Mouse (Mus musculus): ENCODE results near the gene Jpt1. TPM values are rescaled to one million over a fixed set of nuclear protein-coding genes. Genes with fewer than 3 reads are reported as not detected.

Gene Jpt1
- polyA plus RNA-seq, 1 experiment from 2014 or later, result 1,180 TPM

GRCm38 (mm10) chr11:115451781-115452241 lies 62.4 kb downstream of the Jpt1 start:
- WGBS, result 88% methylated on average over 8 of the region's 8 CpGs
- H3K4me3 ChIP-seq (replicated peaks), result no peak overlapping the region
- H3K36me3 ChIP-seq, result no peaks in the 10 kb centered on the region
- no peaks in the 10 kb centered on the region for H3K9me3 ChIP-seq (replicated peaks)
- H3K9ac ChIP-seq (replicated peaks), result no peak overlapping the region
- no peak for ATAC-seq (ENCODE audit: low FRiP score)
- no peak overlapping the region for H3K4me2 ChIP-seq
- no peaks in the 10 kb centered on the region for H3K4me1 ChIP-seq
- H3K27ac ChIP-seq (replicated peaks), result no peak overlapping the region
- no peaks in the 10 kb centered on the region for H3K27me3 ChIP-seq (replicated peaks)

- H3K9ac ChIP-seq (replicated peaks), result no peak overlapping the region
- WGBS, result 85% methylated on average over 7 of the region's 7 CpGs
- no peaks in the 10 kb centered on the region for H3K27me3 ChIP-seq (replicated peaks)
- no peak for ATAC-seq (ENCODE audit: low FRiP score)
- no peak overlapping the region for H3K27ac ChIP-seq (replicated peaks)
- H3K4me1 ChIP-seq, result no peaks in the 10 kb centered on the region
- H3K4me2 ChIP-seq, result no peak overlapping the region
- no peaks in the 10 kb centered on the region for H3K36me3 ChIP-seq
- H3K9me3 ChIP-seq (replicated peaks), result no peaks in the 10 kb centered on the region
- no peak overlapping the region for H3K4me3 ChIP-seq (replicated peaks)
Measured at GRCm38 (mm10) chr11:115450176-115450575, 64.0 kb downstream of the Jpt1 start.

- H3K27ac ChIP-seq (replicated peaks), result no peak overlapping the region
- H3K4me3 ChIP-seq (replicated peaks), result no peak overlapping the region
- no peaks in the 10 kb centered on the region for H3K9me3 ChIP-seq (replicated peaks)
- no peaks in the 10 kb centered on the region for H3K36me3 ChIP-seq
- ATAC-seq (ENCODE audit: low FRiP score), result no peak
- no peaks in the 10 kb centered on the region for H3K4me1 ChIP-seq
- 68% methylated on average over 7 of the region's 7 CpGs for WGBS
- H3K9ac ChIP-seq (replicated peaks), result no peak overlapping the region
- H3K4me2 ChIP-seq, result no peak overlapping the region
- no peaks in the 10 kb centered on the region for H3K27me3 ChIP-seq (replicated peaks)
Measured at GRCm38 (mm10) chr11:115448998-115449397, 65.2 kb downstream of the Jpt1 start.

- no peaks in the 10 kb centered on the region for H3K4me1 ChIP-seq
- H3K4me3 ChIP-seq (replicated peaks), result no peak overlapping the region
- no peak for ATAC-seq (ENCODE audit: low FRiP score)
- no peak overlapping the region for H3K27ac ChIP-seq (replicated peaks)
- H3K36me3 ChIP-seq, result no peaks in the 10 kb centered on the region
- no peak overlapping the region for H3K9ac ChIP-seq (replicated peaks)
- 88% methylated on average over 16 of the region's 16 CpGs for WGBS
- no peaks in the 10 kb centered on the region for H3K27me3 ChIP-seq (replicated peaks)
- H3K9me3 ChIP-seq (replicated peaks), result no peaks in the 10 kb centered on the region
- no peak overlapping the region for H3K4me2 ChIP-seq
Measured at GRCm38 (mm10) chr11:115448075-115448474, 66.1 kb downstream of the Jpt1 start.

Small RNA genes lying within 50 kb of the gene (microRNA-seq; reads per million reads assigned to microRNA genes)
- not detected for gene Mir3968

Other genes with a start within 250 kb of the Jpt1 start
- 0.34 and 0.44 TPM in 2 replicates for gene Grin2c, start 247.1 kb downstream of the Jpt1 start, polyA plus RNA-seq (2015; fragmentation: Nextera tagmentation; extraction: Ambion mirVana)
- 18.6 and 21.5 TPM in 2 replicates for gene Fdxr, start 237.3 kb downstream of the Jpt1 start, polyA plus RNA-seq (2015; fragmentation: Nextera tagmentation; extraction: Ambion mirVana)
- gene Fads6, start 216.7 kb downstream of the Jpt1 start, polyA plus RNA-seq (2015; fragmentation: Nextera tagmentation; extraction: Ambion mirVana), result 2.0 and 2.1 TPM in 2 replicates
- 0.15 and 0.26 TPM in 2 replicates for gene Otop2, start 207.2 kb downstream of the Jpt1 start, polyA plus RNA-seq (2015; fragmentation: Nextera tagmentation; extraction: Ambion mirVana)
- gene Ush1g, start 192.3 kb downstream of the Jpt1 start, polyA plus RNA-seq (2015; fragmentation: Nextera tagmentation; extraction: Ambion mirVana), result 0.09 and 0.14 TPM in 2 replicates
- gene Otop3, start 179.7 kb downstream of the Jpt1 start, polyA plus RNA-seq (2015; fragmentation: Nextera tagmentation; extraction: Ambion mirVana), result 2.5 and 2.6 TPM in 2 replicates
- gene Hid1, start 146.6 kb downstream of the Jpt1 start, polyA plus RNA-seq (2015; fragmentation: Nextera tagmentation; extraction: Ambion mirVana), result 49.5 and 55.6 TPM in 2 replicates
- 21.5 and 23.9 TPM in 2 replicates for gene Cdr2l, start 132.5 kb downstream of the Jpt1 start, polyA plus RNA-seq (2015; fragmentation: Nextera tagmentation; extraction: Ambion mirVana)
- 175 and 183 TPM in 2 replicates for gene Mrpl58, start 110.6 kb downstream of the Jpt1 start, polyA plus RNA-seq (2015; fragmentation: Nextera tagmentation; extraction: Ambion mirVana)
- gene Atp5h, start 94.4 kb downstream of the Jpt1 start, polyA plus RNA-seq (2015; fragmentation: Nextera tagmentation; extraction: Ambion mirVana), result 949 and 1,025 TPM in 2 replicates
- 19.0 and 22.4 TPM in 2 replicates for gene Kctd2, start 94.3 kb downstream of the Jpt1 start, polyA plus RNA-seq (2015; fragmentation: Nextera tagmentation; extraction: Ambion mirVana)
- gene Trim80, start 73.8 kb downstream of the Jpt1 start, polyA plus RNA-seq (2015; fragmentation: Nextera tagmentation; extraction: Ambion mirVana), result 0.09 and 0.10 TPM in 2 replicates
- gene Slc16a5, start 51.9 kb downstream of the Jpt1 start, polyA plus RNA-seq (2015; fragmentation: Nextera tagmentation; extraction: Ambion mirVana), result 0.44 and 7.2 TPM in 2 replicates
- 16.2 and 17.8 TPM in 2 replicates for gene Armc7, start 38.7 kb downstream of the Jpt1 start, polyA plus RNA-seq (2015; fragmentation: Nextera tagmentation; extraction: Ambion mirVana)
- 95.5 and 96.2 TPM in 2 replicates for gene Nt5c, start 22.5 kb downstream of the Jpt1 start, polyA plus RNA-seq (2015; fragmentation: Nextera tagmentation; extraction: Ambion mirVana)
- 882 and 892 TPM in 2 replicates for gene Sumo2, start 21.9 kb upstream of the Jpt1 start, polyA plus RNA-seq (2015; fragmentation: Nextera tagmentation; extraction: Ambion mirVana)
- gene Nup85, start 50.0 kb upstream of the Jpt1 start, polyA plus RNA-seq (2015; fragmentation: Nextera tagmentation; extraction: Ambion mirVana), result 101 and 120 TPM in 2 replicates
- 81.0 and 83.8 TPM in 2 replicates for gene Mrps7, start 89.5 kb upstream of the Jpt1 start, polyA plus RNA-seq (2015; fragmentation: Nextera tagmentation; extraction: Ambion mirVana)
- 34.6 and 35.0 TPM in 2 replicates for gene Gga3, start 89.7 kb upstream of the Jpt1 start, polyA plus RNA-seq (2015; fragmentation: Nextera tagmentation; extraction: Ambion mirVana)
- 11.5 and 19.4 TPM in 2 replicates for gene Mif4gd, start 98.6 kb upstream of the Jpt1 start, polyA plus RNA-seq (2015; fragmentation: Nextera tagmentation; extraction: Ambion mirVana)
- 49.0 and 52.8 TPM in 2 replicates for gene Slc25a19, start 113.9 kb upstream of the Jpt1 start, polyA plus RNA-seq (2015; fragmentation: Nextera tagmentation; extraction: Ambion mirVana)
- gene Grb2, start 194.2 kb upstream of the Jpt1 start, polyA plus RNA-seq (2015; fragmentation: Nextera tagmentation; extraction: Ambion mirVana), result 192 and 194 TPM in 2 replicates